Mouse (Mus musculus) heart, embryonic 14.5 days (tissue): ENCODE results near the gene Tapbp. TPM values are rescaled to one million over a fixed set of nuclear protein-coding genes. Genes with fewer than 3 reads are reported as not detected.

ENCODE experiments used
- ATAC-seq: fragments of 200-750 bp; cut with Nextera tagmentation; 2 replicates; pipeline ENCODE4 v1.8.0; 2017; ENCODE audit warnings: low read depth, moderate TSS enrichment; ENCODE audit not compliant: insufficient number of reproducible peaks, insufficient read depth, low FRiP score
- H3K27ac ChIP-seq, 2 experiments: fragments of 200-500 bp in 1 of 2; fragments of 300-500 bp in 1 of 2; sonication (generic) in 1 of 2; replicated peaks in 1 of 2; 2 replicates each; pipeline ENCODE4 v1.5.1; 2012 to 2014; ENCODE audit warnings: low read depth in 2 of 2, low read length in 2 of 2, control low read depth in 1 of 2, mild to moderate bottlenecking in 1 of 2, mixed read lengths in 1 of 2; ENCODE audit not compliant: control insufficient read depth in 1 of 2, insufficient read depth in 1 of 2
- H3K27me3 ChIP-seq: fragments of 300-500 bp; sonication (generic); 2 replicates; pipeline ENCODE4 v1.6.1; 2014; ENCODE audit warnings: mild to moderate bottlenecking, low read length, control low read depth; ENCODE audit not compliant: control insufficient read depth, insufficient read depth
- H3K36me3 ChIP-seq: fragments of 300-500 bp; sonication (generic); 2 replicates; pipeline ENCODE4 v1.6.1; 2014; ENCODE audit warnings: mild to moderate bottlenecking, control low read depth, low read length, mixed read lengths; ENCODE audit not compliant: control insufficient read depth, insufficient read depth
- H3K4me1 ChIP-seq, 2 experiments: fragments of 200-500 bp in 1 of 2; fragments of 300-500 bp in 1 of 2; sonication (generic) in 1 of 2; 2 replicates each; pipeline ENCODE4 v1.6.1; 2012 to 2014; ENCODE audit warnings: low read length in 2 of 2, control low read depth in 1 of 2, mixed read lengths in 1 of 2; ENCODE audit not compliant: control insufficient read depth in 2 of 2, insufficient read depth in 2 of 2
- H3K4me2 ChIP-seq: fragments of 300-500 bp; sonication (generic); 2 replicates; pipeline ENCODE4 v1.6.1; 2014; ENCODE audit warnings: mild to moderate bottlenecking, low read length
- H3K4me3 ChIP-seq, 2 experiments: fragments of 200-500 bp in 1 of 2; fragments of 300-500 bp in 1 of 2; sonication (generic) in 1 of 2; 2 replicates each; pipeline ENCODE4 v1.5.1; 2012 to 2014; ENCODE audit warnings: low read length in 2 of 2, mild to moderate bottlenecking in 2 of 2, control low read depth in 1 of 2, low read depth in 1 of 2, moderate library complexity in 1 of 2; ENCODE audit not compliant: control insufficient read depth in 1 of 2, insufficient read depth in 1 of 2
- H3K9ac ChIP-seq: fragments of 300-500 bp; sonication (generic); 2 replicates; pipeline ENCODE4 v1.6.1; 2014; ENCODE audit warnings: mild to moderate bottlenecking, low read length
- H3K9me3 ChIP-seq: fragments of 300-500 bp; sonication (generic); 2 replicates; pipeline ENCODE4 v1.6.1; 2016; ENCODE audit warnings: low read length, control low read depth; ENCODE audit not compliant: control insufficient read depth
- WGBS: fragments of 180-500 bp; shearing (Covaris S2); extraction: QIAGEN DNeasy Blood & Tissue Kit; methylation state at CpG from one replicate; pipeline ENCODE4 v1.1.7; 2014; 5-methylcytosine and 5-hydroxymethylcytosine counted together
- polyA plus RNA-seq: library from polyadenylated mRNA; unstranded; fragments of >200 nt; fragmentation: Nextera tagmentation; extraction: Ambion mirVana; gene quantifications from 2 replicates; pipeline ENCODE4 v1.2.1, GENCODE M21; 2014

Gene Tapbp
- polyA plus RNA-seq, 1 experiment from 2014 or later: 44.9 TPM

GRCm38 (mm10) chr17:33955555-33956214 lies 40.0 kb downstream of the Tapbp start, which contains the start of the genes Vps52 and Rps18:
Gene Vps52 (plus strand): TSS chr17:33955812.
Gene Rps18 (minus strand): TSS chr17:33956001.
- peak within 1 kb of the TSS; percentile 80 for H3K4me2 ChIP-seq
- ATAC-seq: peak; percentile 80
- no peaks in the 10 kb centered on the region for H3K27me3 ChIP-seq
- peak within 1 kb of the TSS; percentile 89 to 93 for H3K27ac ChIP-seq
- WGBS: under 1% methylated on average over 50 of the region's 50 CpGs
- H3K4me3 ChIP-seq: peak within 1 kb of the TSS; percentile 86 to 90
- H3K4me1 ChIP-seq: peaks cover 13 to 42% of the 10 kb centered on the region in 2 experiments
- H3K36me3 ChIP-seq: peaks cover 60% of the 10 kb centered on the region
- H3K9ac ChIP-seq: peak within 1 kb of the TSS; percentile 99
- no peaks in the 10 kb centered on the region for H3K9me3 ChIP-seq

DNA sequence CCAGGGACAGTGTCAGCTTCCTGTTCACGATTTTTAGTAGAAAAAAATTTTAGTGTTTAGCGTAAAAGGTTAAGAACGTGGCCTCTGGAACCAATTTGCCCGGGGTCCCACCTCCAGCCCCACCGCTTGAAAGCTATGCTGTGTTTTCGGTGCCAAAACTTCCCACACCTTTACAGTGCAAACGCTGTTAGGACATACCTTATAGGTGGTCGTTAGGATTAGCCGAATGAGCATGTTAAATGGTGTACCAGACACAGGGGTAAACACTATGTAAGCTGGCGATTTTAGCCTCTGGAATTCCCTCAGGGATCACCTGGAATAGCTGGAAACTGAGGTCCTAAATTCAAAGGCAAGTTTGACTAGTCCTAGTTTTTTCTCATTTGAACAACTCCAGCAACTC lies 40.6 kb downstream of the Tapbp start:
- no peaks in the 10 kb centered on the region for H3K27me3 ChIP-seq
- H3K4me2 ChIP-seq: peak overlapping the region; percentile 80
- H3K9ac ChIP-seq: peak overlapping the region; percentile 87
- no peaks in the 10 kb centered on the region for H3K9me3 ChIP-seq
- H3K4me3 ChIP-seq: peak overlapping the region; percentile 86 to 90
- H3K36me3 ChIP-seq: peaks cover 67% of the 10 kb centered on the region
- H3K4me1 ChIP-seq: peaks cover 8 to 39% of the 10 kb centered on the region in 2 experiments
- peak overlapping the region in 1 of 2 experiments; percentile 89; a peak in 2 of 4 replicates for H3K27ac ChIP-seq
- no peak for ATAC-seq
- WGBS: 6% methylated on average over 10 of the region's 10 CpGs

DNA sequence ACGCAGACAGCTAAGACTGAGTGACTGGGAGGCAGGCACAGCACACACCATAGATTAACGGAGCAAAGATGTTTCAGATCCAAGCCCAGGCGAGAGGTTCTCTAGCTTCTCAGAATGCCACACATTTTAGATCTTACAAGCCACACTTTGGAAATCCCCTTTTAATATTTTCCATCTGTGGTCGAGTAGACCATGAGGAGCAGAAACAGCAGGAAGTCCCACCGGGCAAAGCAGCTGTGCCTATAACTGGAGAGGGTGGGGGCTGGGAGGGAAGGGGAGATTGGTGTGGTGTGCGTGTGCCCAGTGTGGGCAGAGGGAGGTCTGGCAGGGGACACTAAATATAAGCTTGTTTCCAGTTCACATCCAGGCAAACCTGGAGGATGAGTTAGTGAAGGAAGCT lies 41.8 kb downstream of the Tapbp start:
- H3K9ac ChIP-seq: no peak overlapping the region
- H3K27me3 ChIP-seq: no peaks in the 10 kb centered on the region
- H3K27ac ChIP-seq: no peak overlapping the region
- peaks cover 69% of the 10 kb centered on the region for H3K36me3 ChIP-seq
- WGBS: 91% methylated on average over 6 of the region's 6 CpGs
- no peak overlapping the region for H3K4me2 ChIP-seq
- H3K9me3 ChIP-seq: no peaks in the 10 kb centered on the region
- H3K4me3 ChIP-seq: no peak overlapping the region
- ATAC-seq: no peak
- peaks cover 5 to 28% of the 10 kb centered on the region in 2 experiments for H3K4me1 ChIP-seq

- Histone ChIP-seq H3K4me3 (no peak overlapping the region), H3K36me3 (peaks cover 69% of the 10 kb centered on the region), H3K9me3 (no peaks in the 10 kb centered on the region), H3K4me1 (peaks cover 5 to 19% of the 10 kb centered on the region in 2 experiments), H3K27ac (no peak overlapping the region), H3K4me2 (no peak overlapping the region), H3K9ac (no peak overlapping the region), H3K27me3 (no peaks in the 10 kb centered on the region)
- WGBS: 93% methylated on average over 11 of the region's 11 CpGs
- ATAC-seq: no peak
These were observed 42.8 kb downstream of the Tapbp start for GRCm38 (mm10) chr17:33958451-33958850.

DNA sequence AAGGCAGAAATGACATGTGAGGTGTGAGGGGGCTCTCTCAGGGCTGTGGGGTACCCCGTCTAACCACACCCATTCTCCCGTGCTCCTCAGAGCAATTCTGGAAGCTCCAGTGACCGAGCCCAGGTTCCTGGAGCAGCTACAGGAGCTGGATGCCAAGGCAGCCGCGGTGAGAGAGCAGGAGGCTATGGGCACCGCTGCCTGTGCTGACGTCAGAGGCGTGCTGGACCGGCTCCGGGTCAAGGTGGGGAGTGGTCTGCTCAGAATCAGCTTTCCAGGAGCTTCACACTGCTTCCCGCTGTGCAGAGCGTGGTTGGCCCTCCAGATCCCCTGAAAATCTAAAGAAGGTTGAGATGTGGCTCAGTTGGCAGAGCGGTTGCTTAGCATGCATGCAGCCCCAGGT lies 43.4 kb downstream of the Tapbp start:
- Histone ChIP-seq H3K4me1 (peaks cover 3 to 12% of the 10 kb centered on the region in 2 experiments), H3K27me3 (no peaks in the 10 kb centered on the region), H3K36me3 (peaks cover 64% of the 10 kb centered on the region), H3K4me2 (no peak overlapping the region), H3K9ac (no peak overlapping the region), H3K4me3 (no peak overlapping the region), H3K9me3 (no peaks in the 10 kb centered on the region), H3K27ac (no peak overlapping the region)
- 93% methylated on average over 13 of the region's 13 CpGs for WGBS
- no peak for ATAC-seq

- H3K9me3 ChIP-seq: no peaks in the 10 kb centered on the region
- ATAC-seq: no peak
- H3K4me1 ChIP-seq: peaks cover 0 to 6% of the 10 kb centered on the region in 2 experiments; a peak in 1 of 4 replicates
- H3K9ac ChIP-seq: no peak overlapping the region
- H3K36me3 ChIP-seq: peaks cover 64% of the 10 kb centered on the region
- H3K27ac ChIP-seq: no peak overlapping the region
- H3K4me3 ChIP-seq: no peak overlapping the region
- WGBS: 92% methylated on average over 15 of the region's 15 CpGs
- no peak overlapping the region for H3K4me2 ChIP-seq
- H3K27me3 ChIP-seq: no peaks in the 10 kb centered on the region
These were observed 44.2 kb downstream of the Tapbp start for GRCm38 (mm10) chr17:33959948-33960347.

- H3K9ac ChIP-seq: no peak overlapping the region
- WGBS: 91% methylated on average over 7 of the region's 7 CpGs
- H3K4me1 ChIP-seq: no peaks in the 10 kb centered on the region
- H3K4me3 ChIP-seq: no peak overlapping the region
- H3K36me3 ChIP-seq: peaks cover 76% of the 10 kb centered on the region
- no peaks in the 10 kb centered on the region for H3K27me3 ChIP-seq
- ATAC-seq: no peak
- no peak overlapping the region for H3K27ac ChIP-seq
- no peak overlapping the region for H3K4me2 ChIP-seq
- H3K9me3 ChIP-seq: no peaks in the 10 kb centered on the region
These were observed 47.2 kb downstream of the Tapbp start for GRCm38 (mm10) chr17:33962876-33963275.
